Mouse (Mus musculus) liver, embryonic 16.5 days (tissue): ENCODE results near the gene Megf11. TPM values are rescaled to one million over a fixed set of nuclear protein-coding genes. Genes with fewer than 3 reads are reported as not detected.
"Not testable (repeated sequence)": the region's sequence is repeated elsewhere in the genome, so short reads cannot be mapped to it uniquely, and the experiment has no call there.

Experiments used
- ATAC-seq: fragments of 200-750 bp; cut with Nextera tagmentation; 2 replicates; pipeline ENCODE4 v1.8.0; 2017; ENCODE audit warnings: low read depth, mild to moderate bottlenecking, moderate number of reproducible peaks, moderate library complexity
- H3K27ac ChIP-seq: fragments of 300-500 bp; sonication (generic); 2 replicates; pipeline ENCODE4 v1.5.1; 2014; ENCODE audit warnings: mild to moderate bottlenecking, low read length
- H3K27me3 ChIP-seq: fragments of 300-500 bp; sonication (generic); 2 replicates; pipeline ENCODE4 v1.6.1; 2014; ENCODE audit warnings: low read depth, low read length, mixed read lengths; ENCODE audit not compliant: control insufficient read depth, insufficient read depth
- H3K36me3 ChIP-seq: fragments of 300-500 bp; sonication (generic); 2 replicates; pipeline ENCODE4 v1.6.1; 2014; ENCODE audit warnings: mild to moderate bottlenecking; ENCODE audit not compliant: control insufficient read depth, insufficient read depth
- H3K4me1 ChIP-seq: fragments of 300-500 bp; sonication (generic); 2 replicates; pipeline ENCODE4 v1.6.1; 2014; ENCODE audit warnings: low read depth, low read length, mixed read lengths; ENCODE audit not compliant: control insufficient read depth
- H3K4me2 ChIP-seq: fragments of 300-500 bp; sonication (generic); 2 replicates; pipeline ENCODE4 v1.6.1; 2014; ENCODE audit warnings: low read depth, low read length, mixed read lengths
- H3K4me3 ChIP-seq: fragments of 300-500 bp; sonication (generic); 2 replicates; pipeline ENCODE4 v1.5.1; 2014; ENCODE audit warnings: low read depth, mild to moderate bottlenecking, low read length
- H3K9ac ChIP-seq: fragments of 300-500 bp; sonication (generic); 2 replicates; pipeline ENCODE4 v1.6.1; 2014; ENCODE audit warnings: low read depth, low read length
- H3K9me3 ChIP-seq: fragments of 300-500 bp; sonication (generic); replicated peaks from 2 replicates; pipeline ENCODE4 v1.6.1; 2016; ENCODE audit warnings: low read length; ENCODE audit not compliant: control insufficient read depth
- WGBS: fragments of 180-500 bp; shearing (Covaris S2); extraction: QIAGEN DNeasy Blood & Tissue Kit; methylation state at CpG from one replicate; pipeline ENCODE4 v1.1.7; 2014; ENCODE audit not compliant: insufficient replicate concordance; 5-methylcytosine and 5-hydroxymethylcytosine counted together
- polyA plus RNA-seq: library from polyadenylated mRNA; unstranded; fragments of >200 nt; fragmentation: Nextera tagmentation; extraction: Ambion mirVana; gene quantifications from 2 replicates; pipeline ENCODE4 v1.2.1, GENCODE M21; 2015

Gene Megf11
- polyA plus RNA-seq, 1 experiment from 2014 or later: 0.51 TPM

DNA sequence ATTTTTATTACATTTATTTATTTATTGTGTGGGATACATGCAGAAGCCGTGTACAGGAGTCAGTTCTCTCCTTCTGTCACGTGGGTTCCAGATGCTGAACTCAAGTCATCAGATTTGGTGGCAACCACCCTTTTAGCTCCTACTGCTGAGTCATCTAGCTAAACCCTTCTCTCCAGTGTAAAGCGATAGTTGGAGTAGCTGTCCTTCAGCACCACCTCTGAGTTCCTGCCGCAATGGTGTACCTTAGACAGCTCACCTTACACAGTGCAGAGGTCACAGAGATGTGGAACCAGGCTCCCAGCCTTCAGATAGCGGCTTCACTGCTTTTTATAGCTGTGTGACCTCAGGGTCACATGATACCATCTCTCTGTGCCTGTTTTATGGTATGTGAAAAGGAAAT, 282.1 kb downstream of the Megf11 start:
- peaks cover 4% of the 10 kb centered on the region for H3K4me1 ChIP-seq
- no peaks in the 10 kb centered on the region for H3K27me3 ChIP-seq
- H3K9ac ChIP-seq: no peak overlapping the region
- no peak overlapping the region for H3K4me3 ChIP-seq
- 7% methylated on average over 5 of the region's 5 CpGs for WGBS
- ATAC-seq: peak; percentile 64; the same call in 1 of the 2 replicates
- H3K9me3 ChIP-seq: no peaks in the 10 kb centered on the region
- no peak overlapping the region for H3K4me2 ChIP-seq
- no peaks in the 10 kb centered on the region for H3K36me3 ChIP-seq
- no peak overlapping the region for H3K27ac ChIP-seq

DNA sequence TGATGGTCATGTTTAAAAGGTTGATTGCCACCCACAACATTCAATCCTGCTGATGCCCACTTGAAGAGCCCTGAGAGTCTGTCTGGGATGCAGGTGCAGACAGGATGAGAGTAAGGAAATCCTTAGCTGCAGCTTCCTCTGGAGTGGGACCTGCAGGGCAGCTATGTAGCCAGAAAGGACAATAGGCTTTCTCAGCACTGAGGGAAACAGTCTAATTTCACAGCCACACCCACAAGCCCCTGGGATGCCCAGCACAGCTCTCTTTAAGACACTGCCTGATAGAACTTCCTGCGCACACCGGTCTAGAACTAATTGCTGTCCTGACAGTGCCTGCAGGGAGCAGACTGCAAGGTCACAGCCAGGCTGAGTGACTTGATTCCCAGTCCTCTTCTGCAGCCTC, 282.6 kb downstream of the Megf11 start:
- peaks cover 4% of the 10 kb centered on the region for H3K4me1 ChIP-seq
- no peak overlapping the region for H3K9ac ChIP-seq
- no peak overlapping the region for H3K4me3 ChIP-seq
- no peak overlapping the region for H3K4me2 ChIP-seq
- H3K27me3 ChIP-seq: no peaks in the 10 kb centered on the region
- H3K9me3 ChIP-seq: no peaks in the 10 kb centered on the region
- no peak overlapping the region for H3K27ac ChIP-seq
- no peak for ATAC-seq
- 69% methylated on average over 2 of the region's 2 CpGs for WGBS
- H3K36me3 ChIP-seq: no peaks in the 10 kb centered on the region

DNA sequence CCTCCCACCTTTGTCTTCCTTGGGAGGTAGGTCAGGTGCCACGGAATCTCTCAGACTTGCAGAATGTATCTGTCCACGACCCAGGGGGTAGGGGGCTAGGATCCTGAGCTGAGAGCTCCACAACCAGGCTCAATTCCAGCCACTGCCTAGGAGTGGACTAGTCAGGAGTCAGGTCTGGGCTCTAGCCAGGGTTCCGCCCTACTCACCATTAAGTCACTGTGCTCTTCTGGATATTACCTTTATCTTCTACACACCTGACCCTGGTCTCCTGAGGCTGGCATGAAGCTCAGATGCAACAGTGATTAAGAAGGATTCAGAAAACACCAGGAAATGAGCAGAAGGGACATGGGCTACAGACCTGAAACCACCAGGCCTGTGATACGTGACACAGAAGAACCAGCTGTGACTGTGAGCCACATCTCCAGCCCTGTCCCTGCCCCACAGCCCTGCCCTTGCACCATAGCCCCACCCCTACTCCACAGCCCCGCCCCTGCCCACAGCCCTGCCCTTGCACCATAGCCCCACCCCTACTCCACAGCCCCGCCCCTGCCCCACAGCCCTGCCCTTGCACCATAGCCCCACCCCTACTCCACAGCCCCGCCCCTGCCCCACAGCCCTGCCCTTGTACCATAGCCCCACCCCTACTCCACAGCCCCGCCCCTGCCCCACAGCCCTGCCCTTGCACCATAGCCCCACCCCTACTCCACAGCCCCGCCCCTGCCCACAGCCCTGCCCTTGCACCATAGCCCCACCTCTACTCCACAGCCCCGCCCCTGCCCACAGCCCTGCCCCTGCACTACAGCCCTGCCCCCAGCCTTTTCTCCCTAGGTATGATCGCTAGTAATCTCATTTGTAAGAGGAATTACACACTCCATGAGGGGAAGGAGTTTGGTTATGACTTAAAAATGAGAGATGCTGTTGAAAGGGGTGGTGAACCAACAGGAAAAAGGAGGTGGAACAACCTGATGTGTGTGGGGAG, 286.2 kb downstream of the Megf11 start:
- not testable (repeated sequence) for H3K4me3 ChIP-seq, H3K27ac ChIP-seq, H3K36me3 ChIP-seq, H3K27me3 ChIP-seq, H3K4me1 ChIP-seq, H3K9ac ChIP-seq, H3K9me3 ChIP-seq, H3K4me2 ChIP-seq
- ATAC-seq: peak; percentile 79
- WGBS: 34% methylated on average over 8 of the region's 11 CpGs

DNA sequence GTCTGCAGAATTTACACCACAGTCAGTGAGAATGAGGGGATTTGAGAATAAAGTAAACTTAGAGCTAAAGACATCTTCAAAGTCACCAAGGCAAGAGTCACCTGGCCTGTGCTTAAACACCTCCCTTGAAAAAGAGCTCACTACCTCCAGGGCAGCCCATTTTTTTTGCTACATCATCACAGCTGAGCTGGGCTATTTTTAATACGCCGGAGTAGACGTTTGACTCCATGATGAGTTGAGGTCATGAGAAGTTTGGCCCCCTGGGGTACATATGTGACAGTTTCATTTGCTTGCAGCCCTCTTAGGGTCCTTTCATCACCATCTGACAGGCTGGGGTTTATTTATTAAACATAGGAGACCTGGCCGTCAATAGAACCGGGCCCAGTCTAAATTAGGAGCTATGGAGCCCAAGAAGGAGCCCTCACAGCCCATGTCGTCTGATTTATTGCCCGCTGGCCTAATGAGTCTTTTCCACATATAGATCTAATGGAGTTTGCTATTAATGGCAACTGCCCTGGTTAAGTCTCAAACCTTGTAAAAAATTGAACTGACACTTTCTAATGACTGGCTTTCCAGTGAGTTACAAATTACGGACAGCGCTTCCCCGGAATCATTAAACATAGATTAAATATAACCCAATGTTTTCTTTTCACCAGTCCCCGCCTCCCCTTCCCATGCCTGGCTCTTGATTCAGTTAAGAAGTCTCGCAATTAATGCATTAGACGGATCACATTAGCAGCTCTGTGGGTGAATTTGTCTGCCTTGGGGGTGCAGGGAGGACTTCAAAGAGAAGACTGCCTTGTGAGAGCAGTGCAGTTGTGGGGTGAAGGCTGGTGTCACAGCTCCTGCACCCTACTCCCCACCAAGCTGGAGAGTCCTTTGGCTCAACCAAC, 301.9 kb downstream of the Megf11 start:
- no peak overlapping the region for H3K4me2 ChIP-seq
- H3K9ac ChIP-seq: no peak overlapping the region
- H3K27me3 ChIP-seq: no peaks in the 10 kb centered on the region
- no peak for ATAC-seq
- 70% methylated on average over 13 of the region's 13 CpGs for WGBS
- H3K4me1 ChIP-seq: no peaks in the 10 kb centered on the region
- no peak overlapping the region for H3K27ac ChIP-seq
- no peak overlapping the region for H3K4me3 ChIP-seq
- H3K36me3 ChIP-seq: no peaks in the 10 kb centered on the region
- no peaks in the 10 kb centered on the region for H3K9me3 ChIP-seq

DNA sequence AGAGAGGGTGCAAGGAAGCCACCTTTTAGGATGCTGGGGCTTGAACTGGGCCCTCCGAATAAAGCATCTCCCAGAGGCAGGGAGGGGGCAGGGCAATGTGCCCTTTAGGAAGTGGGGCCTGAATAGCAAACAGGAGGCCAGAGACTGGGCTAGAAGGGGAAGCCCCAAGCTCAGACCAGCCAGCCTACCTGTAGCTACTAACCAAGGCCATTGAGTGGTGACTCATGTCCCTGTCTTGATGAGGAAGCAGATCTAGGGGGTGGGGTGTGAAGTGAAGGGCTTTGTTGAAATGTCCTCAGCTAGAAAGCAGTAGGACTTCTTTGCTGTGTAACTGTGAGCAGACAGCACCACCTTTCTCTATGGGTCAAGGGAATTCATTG, 302.6 kb downstream of the Megf11 start:
- H3K27me3 ChIP-seq: no peaks in the 10 kb centered on the region
- no peaks in the 10 kb centered on the region for H3K9me3 ChIP-seq
- no peaks in the 10 kb centered on the region for H3K36me3 ChIP-seq
- no peak overlapping the region for H3K9ac ChIP-seq
- no peaks in the 10 kb centered on the region for H3K4me1 ChIP-seq
- WGBS: 33% methylated on average over 1 of the region's 1 CpGs
- H3K27ac ChIP-seq: no peak overlapping the region
- H3K4me3 ChIP-seq: no peak overlapping the region
- ATAC-seq: no peak
- H3K4me2 ChIP-seq: no peak overlapping the region

- no peak overlapping the region for H3K4me2 ChIP-seq
- peaks cover 3% of the 10 kb centered on the region; the same call in 1 of the 2 replicates for H3K36me3 ChIP-seq
- no peaks in the 10 kb centered on the region for H3K4me1 ChIP-seq
- ATAC-seq: no peak
- no peak overlapping the region for H3K27ac ChIP-seq
- 63% methylated on average over 2 of the region's 2 CpGs for WGBS
- no peak overlapping the region for H3K9ac ChIP-seq
- H3K4me3 ChIP-seq: no peak overlapping the region
- no peaks in the 10 kb centered on the region for H3K27me3 ChIP-seq
- H3K9me3 ChIP-seq: no peaks in the 10 kb centered on the region
Measured at GRCm38 (mm10) chr9:64690771-64691170, 305.3 kb downstream of the Megf11 start.

DNA sequence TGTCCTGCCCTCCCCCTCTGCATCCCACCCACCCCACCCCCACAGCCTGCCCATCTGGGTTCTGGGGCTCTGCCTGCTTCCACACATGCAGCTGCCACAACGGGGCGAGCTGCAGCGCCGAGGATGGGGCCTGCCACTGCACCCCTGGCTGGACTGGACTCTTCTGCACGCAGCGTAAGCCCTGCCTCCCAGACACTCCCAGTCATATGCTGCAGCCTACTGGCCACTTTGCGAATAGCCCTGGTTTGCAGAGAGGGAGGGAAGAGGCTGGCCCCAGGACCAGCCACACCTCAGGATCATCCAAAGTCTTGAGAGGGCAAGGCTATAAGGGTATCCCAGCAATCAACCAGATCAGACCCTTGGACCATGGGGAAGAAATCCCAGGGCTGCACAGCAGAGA, 305.8 kb downstream of the Megf11 start:
- H3K4me1 ChIP-seq: no peaks in the 10 kb centered on the region
- 13% methylated on average over 7 of the region's 7 CpGs for WGBS
- no peaks in the 10 kb centered on the region for H3K27me3 ChIP-seq
- H3K4me3 ChIP-seq: no peak overlapping the region
- no peak overlapping the region for H3K9ac ChIP-seq
- peak; percentile 39; the same call in 1 of the 2 replicates for ATAC-seq
- H3K4me2 ChIP-seq: no peak overlapping the region
- no peak overlapping the region for H3K27ac ChIP-seq
- H3K36me3 ChIP-seq: peaks cover 3% of the 10 kb centered on the region; the same call in 1 of the 2 replicates
- no peaks in the 10 kb centered on the region for H3K9me3 ChIP-seq

DNA sequence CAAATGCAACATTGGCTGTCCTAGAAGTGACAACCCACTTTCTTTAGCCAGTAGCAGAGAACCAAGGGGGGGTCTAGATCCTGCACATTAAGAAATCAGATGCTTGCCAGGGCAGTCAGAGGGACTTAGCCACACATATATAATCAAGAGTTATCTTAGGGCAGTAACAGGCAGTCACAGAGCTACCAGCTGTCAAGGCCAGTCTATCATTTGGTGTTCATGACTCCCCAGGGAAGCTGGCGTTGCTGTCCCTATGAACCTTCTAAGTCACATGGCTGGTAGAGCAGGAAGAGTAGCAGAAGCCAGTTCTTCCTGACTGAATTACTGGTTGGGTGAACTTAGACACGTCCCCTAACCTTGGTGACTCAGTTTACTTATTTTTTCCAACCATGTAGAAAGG, 307.7 kb downstream of the Megf11 start:
- ATAC-seq: no peak
- Histone ChIP-seq H3K4me1 (no peaks in the 10 kb centered on the region), H3K27ac (no peak overlapping the region), H3K36me3 (peaks cover 3% of the 10 kb centered on the region; the same call in 1 of the 2 replicates), H3K9me3 (no peaks in the 10 kb centered on the region), H3K27me3 (no peaks in the 10 kb centered on the region), H3K4me3 (no peak overlapping the region), H3K4me2 (no peak overlapping the region), H3K9ac (no peak overlapping the region)
- 63% methylated on average over 2 of the region's 2 CpGs for WGBS
